Mouse (Mus musculus) spleen, embryonic (tissue): ENCODE measurements around the gene Mybpc2.

Experiments
- CTCF ChIA-PET: fragments of 350-600 bp; sonication (Branson Sonifier 250); formaldehyde crosslinking; loops from one replicate; lab custom pipeline; 2022; lab: Charles Lee

The Mybpc2 gene

GRCm38 (mm10) chr7:44547725-44548124 lies 23.3 kb upstream of the Mybpc2 start:
- CTCF ChIA-PET: interaction anchor here (0.6 to 1.6 kb wide), 4 partner anchors 16 to 35 kb away, joined by 3 to 10 read pairs (median 6); no protein-coding TSS in a partner anchor

DNA sequence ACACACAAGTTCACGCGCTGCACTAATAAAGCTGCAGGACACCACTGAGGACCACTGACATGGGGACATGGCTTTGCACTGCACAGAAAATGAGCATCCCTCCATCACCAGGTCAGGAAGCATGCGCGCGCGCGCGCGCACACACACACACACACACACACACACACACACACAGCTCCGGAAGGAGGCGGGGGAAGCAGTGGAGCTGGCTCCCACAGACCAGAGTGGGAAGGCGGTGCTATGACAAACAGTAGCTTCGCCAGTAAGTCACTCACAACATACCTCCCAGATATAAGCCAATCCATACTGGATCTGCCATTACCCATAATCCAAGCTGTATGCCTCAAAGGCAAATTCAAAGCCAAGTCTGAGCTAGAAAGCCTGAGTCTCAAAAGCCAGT lies 22.6 kb upstream of the Mybpc2 start:
- CTCF ChIA-PET: interaction anchor here (0.8 to 1.2 kb wide), 3 partner anchors 15 to 25 kb away, joined by 3 to 4 read pairs (median 3); no protein-coding TSS in a partner anchor

- CTCF ChIA-PET: interaction anchor here (0.9 to 1.1 kb wide), 2 partner anchors 25 to 240 kb away, joined by 3 read pairs; partner anchors contain the start of gene Clec11a
These were observed 21.8 kb upstream of the Mybpc2 start for GRCm38 (mm10) chr7:44546274-44546673.

- CTCF ChIA-PET: interaction anchor here (0.6 kb wide), 1 partner anchor 11 kb away, joined by 10 read pairs; the partner anchor contains the start of gene Nr1h2
These were observed 18.6 kb upstream of the Mybpc2 start for GRCm38 (mm10) chr7:44543071-44543470.

- CTCF ChIA-PET: no interaction called here
These were observed 18.1 kb upstream of the Mybpc2 start for GRCm38 (mm10) chr7:44542555-44542954.

DNA sequence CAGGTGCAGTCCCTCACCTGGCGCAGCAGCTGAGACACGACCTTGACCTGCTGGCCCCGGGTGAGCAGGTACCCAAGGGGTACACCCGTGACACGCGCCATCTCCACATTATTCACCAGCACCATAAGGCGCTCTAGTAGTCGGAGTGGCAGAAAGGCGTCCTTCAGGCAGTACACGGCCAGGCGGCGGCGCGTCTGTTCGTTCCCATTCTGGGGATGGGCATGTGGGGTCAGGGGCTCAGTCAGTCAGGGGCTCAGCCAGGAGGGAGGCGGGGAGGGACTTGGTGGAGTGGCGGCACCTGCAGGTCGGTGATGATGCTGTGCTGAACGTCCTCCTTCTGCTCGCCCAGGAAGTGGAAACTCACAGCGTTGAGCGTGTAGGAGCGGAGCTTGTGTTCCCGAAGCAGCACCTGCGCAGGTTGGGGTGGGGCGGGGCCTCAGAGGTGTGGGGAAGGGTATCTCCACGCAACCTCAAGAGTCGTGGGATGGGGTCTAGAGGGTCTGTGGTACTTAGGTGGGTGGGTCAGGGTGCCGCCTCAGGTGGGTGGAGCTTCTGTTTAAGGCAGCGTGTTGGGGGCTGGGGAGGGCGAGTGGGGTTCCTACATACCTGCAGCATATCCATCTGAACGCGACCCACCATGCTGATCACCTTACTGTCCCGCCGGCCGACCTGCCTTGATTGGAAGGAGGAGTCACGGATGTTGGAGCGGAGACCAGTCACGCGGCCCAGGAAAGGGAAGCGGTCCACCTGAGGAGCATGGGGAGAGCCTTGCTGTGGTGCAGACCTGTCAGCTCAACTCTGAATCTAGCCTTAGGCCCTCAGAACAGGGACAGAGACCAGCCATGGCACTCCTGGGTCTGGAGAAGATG lies 14.5 kb upstream of the Mybpc2 start:
- CTCF ChIA-PET: no interaction called here

DNA sequence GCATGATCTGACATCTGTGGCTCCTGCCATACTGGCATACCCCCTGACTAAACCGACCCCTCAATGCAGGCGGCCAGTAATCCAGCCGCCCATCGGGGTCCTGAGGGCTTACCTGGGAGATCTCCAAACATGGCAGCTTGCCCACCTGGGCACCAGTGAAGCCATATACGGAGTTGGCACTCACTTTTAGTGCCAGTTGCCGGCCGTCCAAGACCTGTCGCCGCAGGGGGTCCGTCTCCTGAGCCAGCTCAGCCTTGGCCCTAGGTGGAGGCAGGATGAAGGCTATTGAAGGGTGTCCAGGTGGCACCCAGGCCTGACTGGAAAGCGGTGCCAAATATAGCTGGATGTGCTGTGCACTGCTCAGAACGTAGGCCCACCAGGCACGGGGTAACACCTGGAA lies 13.0 kb upstream of the Mybpc2 start:
- CTCF ChIA-PET: interaction anchor here (0.9 kb wide), 1 partner anchor 8 kb away, joined by 3 read pairs; no protein-coding TSS in a partner anchor

- CTCF ChIA-PET: interaction anchor here (0.9 to 2.0 kb wide), 2 partner anchors 8 to 11 kb away, joined by 3 to 6 read pairs; no protein-coding TSS in a partner anchor
These were observed 12.6 kb upstream of the Mybpc2 start for GRCm38 (mm10) chr7:44537009-44537408.

DNA sequence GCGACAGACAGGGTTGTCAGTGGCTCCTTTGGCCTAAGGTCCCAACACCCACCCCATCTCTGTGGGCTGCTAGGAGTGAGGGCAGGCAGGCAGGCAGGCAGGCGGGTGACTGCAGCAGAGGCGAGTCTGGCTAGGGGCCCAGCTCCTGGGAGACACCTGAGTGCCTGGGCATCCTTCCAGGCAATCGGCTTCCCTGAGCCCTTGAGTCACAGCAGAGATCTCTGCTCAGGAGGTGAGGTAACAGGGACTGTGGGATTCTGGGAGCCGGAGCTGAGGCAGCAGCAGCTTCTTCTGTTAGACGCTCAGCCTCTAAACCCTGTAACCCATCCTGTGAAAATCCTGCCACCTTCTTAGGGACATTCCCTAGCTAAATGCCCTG lies 12.1 kb upstream of the Mybpc2 start:
- CTCF ChIA-PET: interaction anchor here (0.6 to 2.0 kb wide), 3 partner anchors 9 to 758 kb away, joined by 3 to 6 read pairs (median 6); no protein-coding TSS in a partner anchor

GRCm38 (mm10) chr7:44535657-44536589 lies 11.5 kb upstream of the Mybpc2 start:
- CTCF ChIA-PET: interaction anchor here (0.6 to 2.0 kb wide), 2 partner anchors 10 to 758 kb away, joined by 6 read pairs; no protein-coding TSS in a partner anchor

DNA sequence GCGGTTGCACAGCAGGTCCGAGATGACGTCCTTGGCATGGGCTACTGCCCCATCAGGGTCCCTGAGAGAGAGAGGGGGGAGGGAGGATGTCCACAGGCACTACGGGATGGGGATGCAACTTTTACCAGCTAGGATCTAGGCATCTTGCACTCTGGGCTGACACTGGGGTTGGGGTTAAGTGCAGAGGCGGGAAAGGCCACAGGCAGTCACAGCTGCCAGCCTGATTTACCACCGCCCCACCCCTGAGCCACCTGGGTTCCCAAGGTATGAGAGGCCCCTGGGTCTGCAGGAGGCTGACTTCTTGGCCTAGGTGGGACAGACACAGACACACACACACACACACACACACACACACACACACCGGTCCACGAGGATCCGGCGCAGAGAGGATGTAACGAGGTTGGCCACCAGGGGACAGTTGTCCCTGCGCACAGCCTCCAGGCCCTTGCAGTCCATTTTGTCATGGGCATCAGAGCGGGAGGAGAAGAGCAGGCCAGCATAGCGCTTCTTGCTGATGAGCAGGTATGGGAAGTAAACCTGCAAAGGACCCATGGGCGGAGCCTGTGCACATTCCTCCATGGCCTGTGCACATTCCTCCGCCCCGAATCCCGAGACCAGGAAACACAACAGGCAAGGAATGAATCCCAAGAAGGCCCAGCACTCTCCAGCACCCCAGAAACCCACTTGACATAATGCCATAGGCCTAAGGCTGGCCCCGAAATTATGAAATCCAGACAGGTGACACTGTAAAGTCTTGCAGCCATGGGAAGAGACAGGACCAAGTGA lies 10.4 kb upstream of the Mybpc2 start:
- CTCF ChIA-PET: interaction anchor here (2.0 kb wide), 1 partner anchor 9 kb away, joined by 6 read pairs; no protein-coding TSS in a partner anchor

DNA sequence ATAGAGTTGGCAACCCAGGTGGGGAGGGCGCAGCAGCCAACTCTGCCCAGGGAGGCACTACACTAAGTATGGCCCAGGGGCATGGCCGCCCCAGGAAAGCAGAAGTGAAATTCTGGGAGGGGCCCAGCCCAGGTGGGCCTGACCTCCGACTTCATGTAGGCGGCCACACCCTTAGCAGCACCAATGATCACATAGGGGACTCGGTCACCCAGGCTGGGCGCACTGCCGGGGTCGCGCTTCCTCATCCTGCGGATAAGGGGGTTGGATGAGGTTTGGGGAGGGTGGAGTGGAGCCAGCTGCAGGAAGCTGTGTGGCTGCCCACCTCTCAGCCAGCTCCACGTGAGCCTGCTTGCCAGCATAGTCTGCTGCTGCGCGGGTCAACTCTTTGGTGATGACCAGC lies 9.8 kb upstream of the Mybpc2 start:
- CTCF ChIA-PET: no interaction called here

DNA sequence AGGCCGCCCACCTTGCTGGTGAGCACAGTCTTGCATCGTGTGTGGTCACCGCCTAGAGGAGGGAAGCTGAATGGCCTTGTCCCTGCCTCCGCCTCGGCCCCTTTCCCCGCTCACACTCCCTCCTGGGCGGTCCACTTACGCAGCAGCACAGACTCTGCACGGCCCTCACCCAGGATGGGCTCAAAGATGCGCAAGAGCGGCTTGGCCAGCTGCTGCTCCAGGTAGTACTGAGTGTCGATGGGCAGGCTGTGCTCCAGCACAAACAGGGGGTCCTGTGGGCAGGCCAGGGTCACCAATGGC lies 9.2 kb upstream of the Mybpc2 start:
- CTCF ChIA-PET: no interaction called here

DNA sequence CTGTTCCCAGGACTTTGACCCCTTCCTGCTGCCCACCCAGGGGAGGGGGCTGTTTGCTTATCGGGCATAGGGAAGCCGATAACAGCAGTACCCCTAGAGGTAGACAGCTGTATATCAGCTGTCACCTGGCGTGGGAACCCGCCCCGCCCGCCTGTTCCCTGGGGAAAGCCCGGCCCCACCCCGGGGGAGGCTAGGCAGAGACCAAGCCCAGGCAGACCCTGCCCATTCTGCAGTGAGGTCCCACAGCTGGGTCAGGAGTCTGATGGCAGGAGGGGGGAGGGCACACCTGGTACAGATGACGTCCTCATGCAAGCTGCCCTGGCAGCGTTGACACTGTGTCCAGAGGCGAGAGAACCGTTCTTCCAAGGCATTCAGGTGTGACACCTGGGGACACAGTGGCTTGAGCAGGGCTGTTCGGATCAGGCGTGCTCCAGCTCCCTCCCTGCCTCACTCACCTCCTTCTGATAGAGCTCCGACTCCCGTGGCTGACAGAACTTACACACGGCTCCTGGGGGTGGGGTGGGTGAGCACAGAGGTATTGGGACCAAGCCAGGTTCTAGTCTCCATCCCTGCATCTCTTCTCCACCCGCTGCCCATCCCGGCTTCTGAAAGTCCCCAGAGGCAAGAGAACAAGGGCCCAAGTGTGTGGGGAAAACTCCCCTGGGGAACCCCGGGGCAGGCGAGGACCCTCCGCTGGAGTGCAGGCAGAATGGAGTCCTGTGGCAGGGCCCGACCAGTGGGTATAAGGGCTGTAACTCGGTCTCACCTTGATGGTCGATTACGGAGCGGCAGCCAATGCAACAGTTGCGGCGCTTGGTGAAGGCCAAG lies 8.7 kb upstream of the Mybpc2 start:
- CTCF ChIA-PET: interaction anchor here (1.2 kb wide), 1 partner anchor 12 kb away, joined by 3 read pairs; no protein-coding TSS in a partner anchor

DNA sequence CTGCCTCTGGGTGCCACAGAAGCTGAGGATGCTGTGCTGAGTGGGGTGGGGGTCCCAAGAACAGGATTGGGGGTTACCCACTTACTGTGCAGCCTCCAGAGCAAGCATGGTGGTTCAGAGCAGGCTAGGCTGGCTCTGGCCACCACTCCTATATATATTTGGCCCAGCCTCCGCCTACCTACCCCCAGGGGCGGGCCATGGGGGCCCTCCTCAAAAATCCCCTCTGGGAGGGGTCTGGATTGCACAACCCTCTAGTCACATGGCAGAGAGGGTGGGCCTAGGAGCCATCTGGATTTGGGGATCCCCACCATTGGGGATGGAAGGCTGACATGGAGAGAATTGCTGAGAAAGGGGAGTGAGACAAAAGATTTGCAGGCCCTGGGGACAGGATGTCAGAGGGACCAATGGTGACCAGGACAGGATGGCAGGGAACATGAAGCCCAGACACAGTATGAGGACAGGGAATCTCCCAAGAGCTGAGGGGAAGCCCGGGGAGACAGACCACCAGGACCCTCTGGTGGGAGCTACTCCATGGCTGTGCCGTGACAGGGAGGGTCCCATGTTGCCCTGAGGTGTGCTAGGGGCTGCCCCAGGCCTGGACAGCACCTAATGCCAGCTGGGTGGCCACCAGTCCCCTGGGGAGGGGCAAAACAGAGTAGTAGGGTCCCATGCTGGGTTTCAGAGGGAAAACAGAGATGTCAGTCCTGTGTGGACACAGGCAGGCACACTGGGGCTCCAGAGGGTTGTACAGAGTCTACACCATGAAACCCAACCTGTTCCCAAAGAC lies 7.7 kb upstream of the Mybpc2 start, which contains the start of gene Spib:
Gene Spib, minus strand, starts transcription at position 126 of the 787 bp plus-strand sequence.
- CTCF ChIA-PET: interaction anchor here (0.6 to 1.2 kb wide), 4 partner anchors 10 to 36 kb away, joined by 3 to 29 read pairs (median 4); no protein-coding TSS in a partner anchor

DNA sequence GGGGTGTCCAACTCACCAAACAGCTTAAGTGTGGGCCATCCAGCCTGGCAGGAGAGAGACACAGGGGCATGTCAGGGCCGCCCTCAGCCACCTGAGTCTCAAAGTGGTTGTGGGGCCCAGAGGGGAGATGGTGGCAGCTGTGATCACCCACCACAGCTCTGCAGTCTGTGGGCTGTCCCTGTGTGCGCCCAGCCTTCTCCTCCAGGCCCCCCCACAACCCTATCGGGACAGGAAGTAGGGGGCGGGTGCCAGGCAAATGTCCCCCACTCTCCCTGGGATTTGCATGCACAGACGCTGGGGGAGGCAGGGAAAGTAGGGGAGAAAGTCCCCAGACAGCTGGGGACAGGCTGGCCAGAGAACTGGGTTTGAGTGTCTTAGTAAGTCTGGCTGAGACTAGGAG lies 6.8 kb upstream of the Mybpc2 start:
- CTCF ChIA-PET: interaction anchor here (0.6 to 0.8 kb wide), 3 partner anchors 9 to 34 kb away, joined by 3 to 4 read pairs (median 3); no protein-coding TSS in a partner anchor

DNA sequence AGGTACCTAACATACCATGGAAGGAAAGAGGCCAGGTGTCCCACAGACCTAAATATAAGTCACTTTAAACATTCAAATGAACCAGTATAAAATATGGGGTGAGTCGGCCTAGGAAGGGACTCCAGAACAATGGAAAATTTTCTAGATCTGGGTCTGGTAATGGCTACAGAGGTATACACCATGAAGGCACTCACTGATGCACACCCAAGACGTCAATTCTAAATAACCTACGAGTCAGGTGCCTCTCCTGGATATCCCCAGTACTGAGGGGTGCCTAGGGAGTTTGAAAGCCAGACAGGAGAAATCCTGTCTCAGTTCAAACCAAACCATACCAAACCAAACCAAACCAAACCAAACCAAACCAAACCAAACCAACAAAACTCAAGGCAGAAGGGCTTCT lies 6.1 kb upstream of the Mybpc2 start:
- CTCF ChIA-PET: interaction anchor here (1.5 to 1.7 kb wide), 2 partner anchors 17 to 18 kb away, joined by 4 read pairs; partner anchors contain the start of gene Pold1

- CTCF ChIA-PET: interaction anchor here (1.5 to 1.7 kb wide), 2 partner anchors 18 to 19 kb away, joined by 4 read pairs; partner anchors contain the start of gene Pold1
These were observed 5.1 kb upstream of the Mybpc2 start for GRCm38 (mm10) chr7:44529518-44529917.
